Mouse (Mus musculus) thymus, adult 2 months (tissue): ENCODE measurements around the gene Cd79a.

Experiments
- CTCF ChIP-seq: fragments of 200-500 bp; IDR thresholded peaks from 2 replicates; pipeline ENCODE4 v1.5.1; 2012; ENCODE audit warnings: mild to moderate bottlenecking, control low read depth, low read length, moderate library complexity, borderline replicate concordance; ENCODE audit not compliant: control insufficient read depth, poor library complexity, insufficient read depth; ENCODE audit errors: extremely low read depth
- POLR2A ChIP-seq: fragments of 200-500 bp; IDR thresholded peaks from 2 replicates; pipeline ENCODE4 v1.6.1; 2012; ENCODE audit warnings: mild to moderate bottlenecking, low read length, control low read depth, moderate library complexity; ENCODE audit not compliant: control insufficient read depth, poor library complexity, insufficient read depth; ENCODE audit errors: extremely low read depth

GRCm38 (mm10) chr7:24869080-24869479, 28.1 kb upstream of the Cd79a start:
- TF ChIP-seq CTCF (no peak), POLR2A (no peak)
